Mouse (Mus musculus) hindbrain, embryonic 10.5 days (tissue): ENCODE measurements around the gene Myh9. TPM values are rescaled to one million over a fixed set of nuclear protein-coding genes. Genes with fewer than 3 reads are reported as not detected.

ENCODE experiments used
- DNase-seq: peaks from one replicate; pipeline ENCODE4 v3.0.0-alpha.2; 2017; ENCODE audit warnings: low spot score
- H3K27ac ChIP-seq: fragments of 300-500 bp; sonication (generic); 2 replicates; pipeline ENCODE4 v1.5.1; 2016; ENCODE audit warnings: mild to moderate bottlenecking, moderate library complexity
- H3K27me3 ChIP-seq: fragments of 300-500 bp; sonication (generic); 2 replicates; pipeline ENCODE4 v1.6.1; 2016; ENCODE audit warnings: mild to moderate bottlenecking; ENCODE audit not compliant: poor library complexity, insufficient read depth, severe bottlenecking
- H3K36me3 ChIP-seq: fragments of 300-500 bp; sonication (generic); 2 replicates; pipeline ENCODE4 v1.6.1; 2016; ENCODE audit warnings: mild to moderate bottlenecking, moderate library complexity
- H3K4me1 ChIP-seq: fragments of 300-500 bp; sonication (generic); replicated peaks from 2 replicates; pipeline ENCODE4 v1.6.1; 2016; ENCODE audit warnings: mild to moderate bottlenecking
- H3K4me3 ChIP-seq: fragments of 300-500 bp; sonication (generic); 2 replicates; pipeline ENCODE4 v1.5.1; 2016; ENCODE audit warnings: mild to moderate bottlenecking, moderate library complexity
- H3K9me3 ChIP-seq: fragments of 300-500 bp; sonication (generic); 2 replicates; pipeline ENCODE4 v1.6.1; 2016; ENCODE audit warnings: mild to moderate bottlenecking, moderate library complexity
- WGBS: fragments of 180-500 bp; shearing (Covaris S2); methylation state at CpG from one replicate; pipeline ENCODE4 v1.1.7; 2016; 5-methylcytosine and 5-hydroxymethylcytosine counted together
- polyA plus RNA-seq: library from polyadenylated mRNA; unstranded; fragments of >200 nt; fragmentation: Nextera tagmentation; extraction: Ambion mirVana; gene quantifications from 2 replicates; pipeline ENCODE4 v1.2.1, GENCODE M21; 2016

Gene Myh9
- polyA plus RNA-seq: 32.7 and 38.4 TPM in 2 replicates

- H3K27me3 ChIP-seq: 0 out of 2 replicates have a peak, but pooled peaks cover 5% of the 10 kb centered on the region
- H3K4me1 ChIP-seq: peaks cover 50% of the 10 kb centered on the region
- H3K9me3 ChIP-seq: no peaks in the 10 kb centered on the region
- no peaks in the 10 kb centered on the region for H3K36me3 ChIP-seq
- H3K4me3 ChIP-seq: peak within 1 kb of the TSS; percentile 93
- DNase-seq: peak; percentile 99
- peak within 1 kb of the TSS; percentile 95 for H3K27ac ChIP-seq
- WGBS: under 1% methylated on average over 46 of the region's 46 CpGs
Measured at GRCm38 (mm10) chr15:77842047-77842843, at the start of gene Myh9. Myh9 (minus strand) TSS chr15:77842175.

- WGBS: 86% methylated on average over 8 of the region's 8 CpGs
- DNase-seq: no peak
- Histone ChIP-seq H3K36me3 (no peaks in the 10 kb centered on the region), H3K4me3 (no peak overlapping the region), H3K27ac (no peak overlapping the region), H3K4me1 (peaks cover 28% of the 10 kb centered on the region), H3K27me3 (no peaks in the 10 kb centered on the region), H3K9me3 (no peaks in the 10 kb centered on the region)
Measured at GRCm38 (mm10) chr15:77891766-77892165, 49.8 kb upstream of the Myh9 start.

GRCm38 (mm10) chr15:77889761-77890422, 47.9 kb upstream of the Myh9 start:
- DNase-seq: no peak
- WGBS: 52% methylated on average over 4 of the region's 4 CpGs

GRCm38 (mm10) chr15:77888286-77888685, 46.3 kb upstream of the Myh9 start:
- Histone ChIP-seq H3K27ac (peak overlapping the region; percentile 64; the same call in 1 of the 2 replicates), H3K36me3 (no peaks in the 10 kb centered on the region), H3K4me1 (peaks cover 39% of the 10 kb centered on the region), H3K27me3 (no peaks in the 10 kb centered on the region), H3K4me3 (no peak overlapping the region), H3K9me3 (no peaks in the 10 kb centered on the region)
- DNase-seq: no peak
- WGBS: 58% methylated on average over 7 of the region's 7 CpGs

More at GRCm38 (mm10) chr15:77889761-77890422, 47.9 kb upstream of the Myh9 start:
- H3K27ac ChIP-seq: no peak overlapping the region
- no peaks in the 10 kb centered on the region for H3K9me3 ChIP-seq
- H3K4me1 ChIP-seq: peaks cover 34% of the 10 kb centered on the region
- no peaks in the 10 kb centered on the region for H3K36me3 ChIP-seq
- H3K4me3 ChIP-seq: no peak overlapping the region
- no peaks in the 10 kb centered on the region for H3K27me3 ChIP-seq

DNA sequence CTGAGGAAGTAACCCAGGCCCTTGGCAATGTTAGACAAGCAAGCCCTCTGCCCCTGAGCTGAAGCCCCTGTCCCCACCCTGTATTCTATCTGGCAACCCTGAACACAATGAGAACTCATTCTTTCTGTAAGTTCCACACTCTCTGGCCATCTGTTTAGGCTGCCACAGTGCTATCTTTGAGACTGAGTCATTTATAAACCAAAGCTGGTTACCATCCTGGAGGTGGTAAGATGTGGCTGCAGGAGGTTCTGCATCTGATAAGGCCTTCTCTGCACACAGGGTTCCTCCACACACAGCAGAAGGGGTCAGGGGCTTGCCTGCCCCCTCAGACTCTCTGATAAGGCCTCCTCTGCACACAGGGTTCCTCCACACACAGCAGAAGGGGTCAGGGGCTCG, 45.1 kb upstream of the Myh9 start:
- WGBS: 51% methylated on average over 1 of the region's 1 CpGs
- no peak for DNase-seq
- Histone ChIP-seq H3K9me3 (no peaks in the 10 kb centered on the region), H3K27me3 (no peaks in the 10 kb centered on the region), H3K4me3 (no peak overlapping the region), H3K27ac (peak overlapping the region; percentile 71), H3K36me3 (no peaks in the 10 kb centered on the region), H3K4me1 (peaks cover 47% of the 10 kb centered on the region)

DNA sequence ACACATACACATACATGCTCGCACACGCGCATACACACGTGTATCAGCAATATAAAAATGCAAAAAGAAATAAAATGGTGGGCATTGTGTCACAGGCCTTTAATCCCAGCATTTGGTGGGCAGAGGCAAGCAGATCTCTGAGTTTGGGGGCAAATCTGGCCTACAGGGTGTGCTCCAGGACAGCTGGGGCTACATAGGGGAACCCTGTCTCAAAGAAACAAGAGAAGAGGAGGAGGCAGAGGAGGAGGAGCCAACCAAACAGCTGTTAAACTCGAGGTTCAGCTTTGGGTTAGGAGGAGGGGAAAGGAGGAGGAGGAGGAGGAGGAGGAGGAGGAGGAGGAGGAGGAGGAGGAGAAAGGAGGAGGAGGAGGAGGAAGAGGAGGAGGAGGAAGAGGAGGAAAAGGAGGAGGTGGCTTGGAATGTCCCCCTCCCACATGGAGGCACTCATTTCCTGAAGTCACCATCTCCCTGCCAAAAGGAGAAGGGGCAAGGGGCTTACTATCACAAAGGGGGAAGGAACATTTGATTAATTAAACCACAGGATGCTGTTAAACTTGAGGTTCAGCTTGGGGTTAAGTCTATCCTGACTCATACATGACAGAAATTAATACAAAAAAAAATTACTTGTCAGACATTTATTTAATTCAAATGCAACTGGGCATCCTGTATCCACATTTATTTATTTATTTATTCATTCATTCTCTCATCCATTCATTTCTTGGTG, 44.6 kb upstream of the Myh9 start:
- H3K27ac ChIP-seq: no peak overlapping the region
- no peaks in the 10 kb centered on the region for H3K27me3 ChIP-seq
- no peaks in the 10 kb centered on the region for H3K9me3 ChIP-seq
- no peaks in the 10 kb centered on the region for H3K36me3 ChIP-seq
- DNase-seq: no peak
- H3K4me1 ChIP-seq: peaks cover 50% of the 10 kb centered on the region
- no peak overlapping the region for H3K4me3 ChIP-seq
- WGBS: 75% methylated on average over 5 of the region's 5 CpGs

DNA sequence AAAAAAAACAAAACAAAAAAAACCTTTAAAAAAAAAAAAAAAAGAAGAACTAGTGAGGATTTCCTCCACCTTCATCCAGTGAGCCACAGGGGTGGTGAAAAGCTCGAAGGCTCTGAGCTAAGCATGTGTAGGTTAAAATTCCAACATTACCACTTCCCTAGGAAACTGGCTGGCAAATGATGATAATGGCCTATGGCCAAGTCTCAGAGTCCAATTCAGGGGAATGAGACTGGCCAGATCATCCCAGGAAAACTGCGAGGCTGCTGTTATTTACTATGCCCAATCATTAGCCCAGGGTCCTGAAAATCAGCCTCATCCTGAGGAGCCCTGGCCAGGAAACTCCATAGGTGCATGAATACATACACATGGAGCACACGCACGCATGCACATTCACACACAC, 44.0 kb upstream of the Myh9 start:
- H3K4me1 ChIP-seq: peaks cover 46% of the 10 kb centered on the region
- no peaks in the 10 kb centered on the region for H3K36me3 ChIP-seq
- H3K9me3 ChIP-seq: no peaks in the 10 kb centered on the region
- no peak for DNase-seq
- H3K4me3 ChIP-seq: no peak overlapping the region
- H3K27me3 ChIP-seq: no peaks in the 10 kb centered on the region
- WGBS: 89% methylated on average over 4 of the region's 4 CpGs
- no peak overlapping the region for H3K27ac ChIP-seq

- 90% methylated on average over 6 of the region's 6 CpGs for WGBS
- no peak for DNase-seq
- Histone ChIP-seq H3K36me3 (no peaks in the 10 kb centered on the region), H3K4me3 (no peak overlapping the region), H3K27ac (no peak overlapping the region), H3K27me3 (no peaks in the 10 kb centered on the region), H3K9me3 (no peaks in the 10 kb centered on the region), H3K4me1 (peaks cover 46% of the 10 kb centered on the region)
Measured at GRCm38 (mm10) chr15:77885159-77885558, 43.2 kb upstream of the Myh9 start.

DNA sequence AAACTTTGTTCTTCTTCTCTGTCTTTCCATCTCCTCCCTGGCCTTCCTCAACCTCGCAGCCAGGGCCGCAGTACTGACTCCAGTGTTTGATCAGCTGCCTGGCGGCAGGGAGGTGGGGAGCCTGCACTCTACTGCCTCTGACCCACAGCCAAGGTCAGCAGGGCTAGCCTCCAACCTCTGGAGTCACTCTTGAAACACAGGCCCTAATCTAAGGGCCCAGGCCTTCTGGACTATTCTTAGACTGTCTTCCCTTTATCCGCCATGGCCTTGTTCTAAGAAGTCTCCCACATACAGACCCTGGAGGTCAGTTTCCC, 41.7 kb upstream of the Myh9 start:
- WGBS: 54% methylated on average over 4 of the region's 4 CpGs
- H3K36me3 ChIP-seq: no peaks in the 10 kb centered on the region
- H3K9me3 ChIP-seq: no peaks in the 10 kb centered on the region
- peaks cover 46% of the 10 kb centered on the region for H3K4me1 ChIP-seq
- H3K27me3 ChIP-seq: no peaks in the 10 kb centered on the region
- no peak for DNase-seq
- peak overlapping the region; percentile 18; the same call in 1 of the 2 replicates for H3K4me3 ChIP-seq
- H3K27ac ChIP-seq: peak overlapping the region; percentile 87

- H3K36me3 ChIP-seq: no peaks in the 10 kb centered on the region
- WGBS: 12% methylated on average over 16 of the region's 17 CpGs
- H3K4me3 ChIP-seq: peak overlapping the region; percentile 22; the same call in 1 of the 2 replicates
- H3K27me3 ChIP-seq: no peaks in the 10 kb centered on the region
- no peaks in the 10 kb centered on the region for H3K9me3 ChIP-seq
- peak overlapping the region; percentile 87 for H3K27ac ChIP-seq
- H3K4me1 ChIP-seq: peaks cover 41% of the 10 kb centered on the region
- peak; percentile 81 for DNase-seq
Measured at GRCm38 (mm10) chr15:77882797-77883696, 41.1 kb upstream of the Myh9 start.

- Histone ChIP-seq H3K27me3 (no peaks in the 10 kb centered on the region), H3K36me3 (no peaks in the 10 kb centered on the region), H3K4me1 (peaks cover 34% of the 10 kb centered on the region), H3K4me3 (no peak overlapping the region), H3K27ac (peak overlapping the region; percentile 87), H3K9me3 (no peaks in the 10 kb centered on the region)
- 56% methylated on average over 6 of the region's 6 CpGs for WGBS
- no peak for DNase-seq
Measured at GRCm38 (mm10) chr15:77882297-77882696, 40.3 kb upstream of the Myh9 start.

GRCm38 (mm10) chr15:77881698-77882097, 39.7 kb upstream of the Myh9 start:
- no peaks in the 10 kb centered on the region for H3K27me3 ChIP-seq
- no peak overlapping the region for H3K4me3 ChIP-seq
- WGBS: 68% methylated on average over 5 of the region's 5 CpGs
- H3K9me3 ChIP-seq: no peaks in the 10 kb centered on the region
- peaks cover 28% of the 10 kb centered on the region for H3K4me1 ChIP-seq
- H3K36me3 ChIP-seq: no peaks in the 10 kb centered on the region
- no peak for DNase-seq
- H3K27ac ChIP-seq: peak overlapping the region; percentile 87; the same call in 1 of the 2 replicates
